Mouse (Mus musculus): ENCODE data around the gene Mmp9.

DNA sequence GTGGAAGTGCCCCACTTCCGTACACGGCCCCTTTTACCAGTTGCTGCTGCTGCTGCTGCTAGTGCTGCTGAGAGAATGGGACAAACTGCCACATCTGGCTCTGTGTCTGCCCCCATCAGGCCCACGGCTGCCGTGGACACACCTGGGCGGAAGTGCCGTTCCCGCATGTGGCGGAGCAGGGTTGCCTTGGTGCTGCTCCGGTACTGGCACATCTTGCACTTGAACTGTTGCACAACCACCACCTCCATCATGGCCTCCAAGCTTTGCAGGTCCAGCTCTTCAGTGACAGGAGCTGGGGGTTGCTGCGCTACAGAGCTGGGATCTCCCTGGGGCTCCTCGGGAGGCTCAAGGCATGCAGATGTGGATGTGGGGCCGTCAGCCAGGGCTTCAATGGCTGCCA, 33.1 kb upstream of the Mmp9 start:
- TF ChIP-seq GATA1 (IDR thresholded peaks at IDR 0.05; ENCODE audit: low read length): no peak
- no peak for TF ChIP-seq TAL1 (IDR thresholded peaks at IDR 0.05; ENCODE audit: low read length)
